Mouse (Mus musculus) ovary, postnatal 36 days (tissue): ENCODE results near the gene Col17a1.

Source experiments
- DNase-seq: peaks from one replicate; pipeline ENCODE4 v3.0.0; 2022; ENCODE audit warnings: low spot score, mixed read lengths

Col17a1 gene

GRCm38 (mm10) chr19:47691994-47692393, at the start of gene Col17a1:
Gene Col17a1, minus strand, starts transcription at chr19:47692094.
- no peak for DNase-seq

- peak; percentile 59 for DNase-seq
These were observed 40.0 kb upstream of the Col17a1 start for GRCm38 (mm10) chr19:47731931-47732330.

- peak; percentile 100 for DNase-seq
These were observed 39.4 kb upstream of the Col17a1 start, which contains the start of gene Sfr1 for GRCm38 (mm10) chr19:47731071-47731881. Gene Sfr1, plus strand, starts transcription at chr19:47731682.

DNA sequence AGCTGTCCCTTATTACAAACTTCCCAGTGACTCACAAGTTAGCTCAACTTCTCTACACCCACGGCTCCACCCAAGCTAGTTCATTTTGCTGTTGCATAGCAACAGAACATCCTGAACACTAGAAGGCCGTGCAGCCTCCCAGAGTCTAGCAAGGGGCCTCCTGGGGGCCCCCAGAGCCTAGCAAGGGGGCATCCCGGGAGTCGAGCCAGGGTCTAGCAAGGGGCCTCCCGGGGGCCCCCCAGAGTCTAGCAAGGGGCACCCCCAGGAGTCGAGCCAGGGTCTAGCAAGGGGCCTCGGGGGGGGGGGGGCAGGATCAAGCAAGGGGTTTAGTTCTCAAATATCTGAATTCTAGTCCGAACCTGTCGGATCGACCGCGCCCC, 38.8 kb upstream of the Col17a1 start:
- DNase-seq = peak; percentile 63

GRCm38 (mm10) chr19:47725643-47726140, 33.8 kb upstream of the Col17a1 start:
- DNase-seq = no peak

- no peak for DNase-seq
These were observed 33.0 kb upstream of the Col17a1 start for GRCm38 (mm10) chr19:47724903-47725302.

DNA sequence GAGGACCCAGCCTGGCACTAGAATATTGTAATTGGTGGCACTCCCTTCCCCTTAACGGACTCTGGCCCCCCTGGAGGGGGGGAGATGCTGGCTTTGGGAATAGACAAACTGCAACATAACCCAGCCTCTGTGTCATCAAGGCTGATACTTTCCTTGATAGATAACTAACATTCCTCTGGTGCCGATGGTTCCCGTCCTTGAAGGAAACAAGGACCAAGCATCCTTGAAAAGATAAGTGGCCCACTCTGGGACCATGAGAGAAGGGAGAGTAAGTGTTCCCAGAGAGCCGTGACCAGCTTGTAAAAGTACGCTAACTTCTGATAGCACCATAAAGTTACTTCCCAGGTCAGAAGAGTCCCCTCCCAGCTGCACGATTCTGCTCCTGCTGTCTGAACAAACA, 30.6 kb upstream of the Col17a1 start:
- DNase-seq = no peak

DNA sequence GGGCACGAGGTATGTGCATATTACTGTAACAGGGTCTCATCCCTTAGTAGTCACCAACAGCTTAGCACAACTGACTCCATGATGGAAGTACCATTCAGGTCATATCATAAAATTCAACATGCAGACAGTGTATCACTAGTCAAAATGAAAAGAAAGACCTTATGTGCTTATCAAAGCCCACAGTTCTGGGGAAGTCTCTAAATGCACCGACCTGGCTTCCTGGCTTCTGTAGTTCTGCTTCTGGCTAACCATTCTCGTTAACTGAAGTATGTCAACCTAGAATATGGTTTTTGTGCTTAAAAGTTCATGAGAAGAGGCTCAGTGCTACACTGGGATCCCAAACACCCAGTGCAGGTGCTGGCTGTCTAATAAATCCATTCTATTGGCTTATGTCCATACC, 27.3 kb upstream of the Col17a1 start:
- no peak for DNase-seq

- DNase-seq = no peak
These were observed 24.2 kb upstream of the Col17a1 start for GRCm38 (mm10) chr19:47716144-47716543.

- no peak for DNase-seq
These were observed 21.6 kb upstream of the Col17a1 start for GRCm38 (mm10) chr19:47713457-47713856.

- no peak for DNase-seq
These were observed 18.5 kb upstream of the Col17a1 start for GRCm38 (mm10) chr19:47710376-47710775.

DNA sequence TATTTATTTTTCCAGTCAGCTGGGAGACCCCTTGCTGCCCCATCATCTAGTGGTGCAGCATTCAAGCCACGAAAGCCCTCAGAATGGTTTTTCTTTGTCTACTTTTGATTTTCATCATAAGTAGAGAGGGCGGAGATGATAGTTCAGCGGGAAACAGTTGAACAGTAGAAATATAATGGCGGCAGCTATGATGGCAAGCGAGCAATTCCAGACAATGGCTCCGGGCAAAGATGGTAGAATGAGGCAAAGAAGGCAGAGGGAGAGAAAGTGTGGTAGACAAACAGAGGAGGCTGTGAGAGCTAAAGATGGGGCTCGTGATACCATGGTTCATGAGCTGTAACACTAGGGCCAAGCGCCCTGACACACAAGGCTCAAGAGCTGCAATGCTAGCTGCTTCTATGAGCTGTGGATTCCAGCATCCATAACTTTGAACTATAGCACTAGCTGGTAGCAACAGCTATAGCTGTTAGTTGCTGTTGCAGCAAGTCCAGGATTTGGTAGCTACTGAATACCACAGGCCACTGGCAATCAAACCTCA, 13.9 kb upstream of the Col17a1 start:
- DNase-seq = no peak

DNA sequence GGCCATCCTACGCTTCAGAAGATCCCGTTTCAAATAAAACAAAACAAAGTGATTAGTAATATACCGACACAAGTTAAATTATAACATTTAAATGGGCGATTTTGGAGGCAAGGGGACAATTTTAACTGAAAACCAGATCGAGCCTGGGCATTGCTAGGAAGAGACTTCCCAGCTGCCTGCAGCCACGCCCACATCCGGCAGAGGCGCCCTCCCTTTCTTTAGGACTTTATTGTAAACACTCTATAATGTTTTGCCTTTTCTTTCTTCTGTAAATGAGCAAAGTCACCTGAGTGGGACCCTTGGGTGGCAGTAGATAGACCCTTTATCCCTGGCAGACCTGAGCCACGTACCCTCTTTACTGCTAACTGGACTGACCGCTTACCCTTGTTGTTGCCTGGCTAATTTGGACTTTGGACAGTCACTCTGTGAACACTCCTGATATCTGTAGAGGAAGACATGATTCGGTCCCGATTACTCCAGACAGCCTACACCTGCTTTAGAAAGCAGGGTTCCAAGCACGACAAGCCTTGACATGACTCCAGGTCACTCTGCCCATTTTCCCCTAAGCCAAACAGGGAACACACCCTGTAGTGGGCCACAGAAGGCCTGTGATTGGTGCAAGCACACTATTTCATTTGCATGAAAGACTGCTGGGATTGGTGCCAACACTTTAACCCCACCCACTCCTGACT, 13.3 kb upstream of the Col17a1 start:
- no peak for DNase-seq

DNA sequence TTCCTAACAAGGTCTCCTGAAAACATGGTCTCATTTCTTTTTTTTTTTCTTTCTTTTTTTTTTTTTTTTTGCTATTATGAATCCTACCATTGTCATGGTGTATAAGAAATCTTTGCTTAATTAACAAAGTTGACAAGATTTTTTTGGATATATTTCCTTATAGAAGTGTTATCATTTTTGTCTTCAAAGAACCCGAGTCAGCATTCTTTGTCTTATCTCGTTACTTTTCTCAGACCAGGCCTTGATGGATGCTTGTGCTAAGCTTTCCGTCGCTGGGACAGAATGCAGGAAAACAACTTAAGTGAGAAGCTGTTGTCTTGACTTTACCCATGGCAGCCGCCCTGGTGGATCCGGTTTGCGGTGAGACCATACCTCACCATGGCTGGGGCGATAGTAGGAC, 8.6 kb upstream of the Col17a1 start:
- no peak for DNase-seq

DNA sequence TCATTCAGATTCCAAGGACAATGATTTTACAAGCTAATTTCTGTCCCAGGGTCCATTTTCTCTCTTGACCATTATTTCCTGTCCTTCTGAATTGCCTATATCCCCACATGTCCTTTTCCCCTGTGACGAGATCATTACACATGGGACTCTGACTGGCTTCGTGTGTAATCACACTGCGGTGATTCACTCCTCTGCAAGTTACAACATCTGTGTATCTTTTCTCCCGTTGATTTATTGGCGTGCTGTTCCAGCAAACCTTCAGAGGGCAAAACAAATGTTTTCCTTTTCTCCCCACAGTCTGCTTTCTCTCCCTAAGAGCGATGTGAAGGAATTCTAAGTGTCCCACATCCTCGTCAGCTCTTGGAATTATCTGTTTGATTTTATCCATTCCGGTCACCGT, 7.8 kb upstream of the Col17a1 start:
- DNase-seq = no peak

- no peak for DNase-seq
These were observed 6.4 kb upstream of the Col17a1 start for GRCm38 (mm10) chr19:47698266-47698665.

DNA sequence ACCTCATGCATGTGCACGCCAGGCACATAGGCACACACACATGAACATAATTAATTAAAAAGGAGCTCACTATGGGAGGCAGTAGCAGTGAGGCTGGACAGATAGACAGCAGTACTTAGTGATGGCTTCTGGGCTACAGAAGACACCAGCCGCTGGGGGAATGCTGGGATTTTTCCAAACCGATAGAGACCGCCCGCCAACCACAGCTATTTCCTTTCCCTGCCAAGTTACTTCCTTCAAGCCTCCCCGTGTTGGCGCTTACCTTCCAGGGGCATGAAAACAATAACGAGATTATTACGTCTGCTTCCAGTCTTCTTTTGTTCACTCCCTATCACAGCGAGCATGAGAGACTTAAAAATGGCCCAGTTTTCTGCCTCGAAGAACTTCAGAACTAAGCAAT, 5.2 kb upstream of the Col17a1 start:
- DNase-seq = no peak

GRCm38 (mm10) chr19:47696411-47696810, 4.5 kb upstream of the Col17a1 start:
- no peak for DNase-seq

DNA sequence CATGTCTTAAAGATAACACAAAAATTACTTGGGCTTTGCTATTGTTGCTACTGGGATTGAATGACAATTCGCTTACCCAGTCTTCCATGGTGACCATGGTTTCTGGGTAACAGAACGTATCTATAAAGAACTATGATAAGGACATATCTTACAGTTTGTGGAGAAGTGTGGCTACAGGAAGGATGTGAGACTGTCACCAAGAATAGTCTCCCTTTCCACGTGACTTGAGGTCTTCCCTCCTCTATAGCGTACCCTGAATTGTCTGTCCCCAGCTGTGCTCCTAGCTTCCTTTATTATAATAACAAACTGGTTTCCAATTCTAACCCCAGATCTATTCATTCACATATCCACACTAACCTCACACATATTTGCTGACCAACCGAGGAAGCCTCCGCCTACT, 3.8 kb upstream of the Col17a1 start:
- DNase-seq = no peak

- DNase-seq = no peak
These were observed 2.3 kb downstream of the Col17a1 start for GRCm38 (mm10) chr19:47689592-47689991.

GRCm38 (mm10) chr19:47678675-47679074, 13.2 kb downstream of the Col17a1 start:
- no peak for DNase-seq

GRCm38 (mm10) chr19:47674419-47674818, 17.5 kb downstream of the Col17a1 start:
- peak; percentile 33 for DNase-seq

- no peak for DNase-seq
These were observed 23.5 kb downstream of the Col17a1 start for GRCm38 (mm10) chr19:47668399-47668798.
